Mouse (Mus musculus) myocyte (in vitro differentiated cells): ENCODE results near the gene Gatad2b.

Experiments
- CEBPB ChIP-seq: IDR thresholded peaks from 2 replicates; pipeline ENCODE4 v1.6.1; 2011; ENCODE audit warnings: mild to moderate bottlenecking, moderate library complexity; ENCODE audit not compliant: poor library complexity, insufficient read depth, severe bottlenecking
- E2F4 ChIP-seq: IDR thresholded peaks from one replicate; pipeline ENCODE4 v1.6.1; 2011; ENCODE audit warnings: mild to moderate bottlenecking, control low read depth, moderate library complexity; ENCODE audit not compliant: insufficient read depth
- MAX ChIP-seq: IDR thresholded peaks from one replicate; pipeline ENCODE4 v1.6.1; 2011; ENCODE audit warnings: low read depth, mild to moderate bottlenecking, control low read depth
- MYOD1 ChIP-seq, 3 experiments: IDR thresholded peaks; one replicate each; pipeline ENCODE4 v1.6.1; 2011; ENCODE audit warnings: control low read depth in 2 of 3, low read depth in 2 of 3, mild to moderate bottlenecking in 2 of 3, moderate library complexity in 1 of 3; ENCODE audit not compliant: insufficient read length in 2 of 3, control insufficient read depth in 1 of 3
- MYOG ChIP-seq, 3 experiments: IDR thresholded peaks; one replicate each; pipeline ENCODE4 v1.6.1; 2011; ENCODE audit warnings: control low read depth in 2 of 3, low read depth in 2 of 3, mild to moderate bottlenecking in 2 of 3; ENCODE audit not compliant: insufficient read length in 2 of 3, control insufficient read depth in 1 of 3, insufficient read depth in 1 of 3
- POLR2A ChIP-seq: IDR thresholded peaks from one replicate; pipeline ENCODE4 v1.6.1; 2011; ENCODE audit warnings: low read depth, mild to moderate bottlenecking, control low read depth, moderate library complexity; ENCODE audit not compliant: insufficient read length
- POLR2AphosphoS2 ChIP-seq: IDR thresholded peaks from one replicate; pipeline ENCODE4 v1.6.1; 2011; ENCODE audit warnings: low read depth, control low read depth; ENCODE audit not compliant: insufficient read length
- REST ChIP-seq: IDR thresholded peaks from one replicate; pipeline ENCODE4 v1.6.1; 2011; ENCODE audit warnings: mild to moderate bottlenecking, control low read depth, moderate library complexity; ENCODE audit not compliant: insufficient read depth, insufficient read length
- SRF ChIP-seq: IDR thresholded peaks from one replicate; pipeline ENCODE4 v1.6.1; 2011; ENCODE audit warnings: low read depth; ENCODE audit not compliant: control insufficient read depth, insufficient read length
- TCF12 ChIP-seq: IDR thresholded peaks from one replicate; pipeline ENCODE4 v1.6.1; 2011; ENCODE audit warnings: mild to moderate bottlenecking, control low read depth; ENCODE audit not compliant: poor library complexity, insufficient read depth, severe bottlenecking
- TCF3 ChIP-seq: IDR thresholded peaks from one replicate; pipeline ENCODE4 v1.6.1; 2011; ENCODE audit warnings: low read depth, control low read depth; ENCODE audit not compliant: insufficient read length
- USF1 ChIP-seq: IDR thresholded peaks from one replicate; pipeline ENCODE4 v1.6.1; 2011; ENCODE audit warnings: low read depth, mild to moderate bottlenecking, control low read depth, moderate library complexity

GRCm38 (mm10) chr3:90374368-90374767 lies 81.4 kb downstream of the Gatad2b start:
- TF ChIP-seq MAX, result no peak
- no peak for TF ChIP-seq USF1
- no peak for TF ChIP-seq POLR2AphosphoS2
- TF ChIP-seq CEBPB, result no peak
- TF ChIP-seq MYOD1 (IDR thresholded peaks at IDR 0.05; ENCODE audit: control insufficient read depth in 1 of 3, insufficient read length in 2 of 3, low read depth in 2 of 3), result no peak
- no peak for TF ChIP-seq E2F4
- TF ChIP-seq POLR2A, result no peak
- no peak for TF ChIP-seq REST
- no peak for TF ChIP-seq MYOG (IDR thresholded peaks at IDR 0.05; ENCODE audit: control insufficient read depth in 1 of 3, insufficient read depth in 1 of 3, insufficient read length in 2 of 3, low read depth in 2 of 3)
- no peak for TF ChIP-seq TCF3
- no peak for TF ChIP-seq TCF12
- no peak for TF ChIP-seq SRF
